Mouse (Mus musculus): ENCODE results near the gene Ccdc85a.

DNA sequence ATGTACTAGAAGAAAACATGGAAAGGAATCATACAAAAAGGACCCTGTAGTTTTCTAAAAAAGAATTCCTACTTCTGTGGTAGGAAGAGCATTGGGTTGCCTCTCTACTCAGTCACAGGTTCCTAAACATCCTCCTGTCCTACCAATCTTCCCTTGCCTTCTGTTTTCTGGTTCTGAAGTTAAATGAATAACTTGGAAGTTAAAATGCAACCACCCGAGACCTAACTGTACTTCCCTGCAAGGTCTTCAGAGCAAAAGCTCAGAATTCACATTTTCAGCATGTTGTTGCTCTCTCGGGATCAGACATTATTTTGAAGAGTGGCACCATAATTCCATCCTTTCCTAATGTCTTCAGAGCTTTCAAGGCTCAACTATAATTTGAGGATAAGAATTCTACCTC is 46.6 kb upstream of the Ccdc85a start:
- TF ChIP-seq CTCF (conservative IDR thresholded peaks at IDR 0.05; ENCODE audit: insufficient read depth, insufficient read length, low read depth, low read length) (no peak), POLR2A (IDR thresholded peaks at IDR 0.05; ENCODE audit: low read depth, low read length) (no peak)

Measured in kidney, adult 2 months (tissue).